Comparison of ENCODE assay signal across 9 mouse cellular contexts in the genomic region with DNA sequence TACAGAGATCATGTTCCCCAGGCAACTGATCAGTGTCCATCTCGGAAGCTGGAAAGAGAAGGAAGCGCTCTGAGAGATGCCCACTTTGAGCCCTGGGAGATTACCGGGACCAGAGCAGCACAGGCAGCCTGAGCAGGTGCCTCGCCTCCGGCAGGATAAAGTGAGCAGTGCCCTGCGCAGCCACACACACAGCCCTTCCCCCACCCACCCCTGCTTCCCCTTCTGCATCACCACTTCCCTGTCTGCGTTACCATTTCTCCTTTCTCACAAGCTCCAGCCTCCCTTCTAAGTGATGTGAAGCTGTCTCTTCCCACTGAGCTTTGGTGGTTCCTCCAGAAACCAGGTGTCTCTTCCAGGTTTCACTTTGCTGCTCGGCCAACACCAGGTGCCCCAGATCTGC. TPM values are rescaled to one million over a fixed set of nuclear protein-coding genes. Genes with fewer than 3 reads are reported as not detected.
DNase-seq lines count a peak whose midpoint lies in the region; ATAC-seq and TF ChIP-seq lines count a peak whose summit lies in the region.
"Had no signal": no experiment of that assay in that cellular context is flagged by ENCODE, and none has a peak within 500 bp of the region (broad histone marks: within the 10 kb centered on the region; RNA-seq: fewer than 3 reads in every experiment).

No protein-coding gene starts in this region.

- no peaks in the 10 kb centered on the region for H3K36me3 ChIP-seq in limb, embryonic 12.5 days
- H3K36me3 ChIP-seq in limb, embryonic 10.5 days: no peaks in the 10 kb centered on the region
- no peaks in the 10 kb centered on the region for H3K36me3 ChIP-seq in macrophage (ENCODE audit: inconsistent target)

- no peak overlapping the region for H3K4me3 ChIP-seq in limb, embryonic 12.5 days (replicated peaks)
- no peak overlapping the region; the same call in 1 of the 2 replicates for H3K4me3 ChIP-seq in limb, embryonic 10.5 days
- no peak overlapping the region for H3K4me3 ChIP-seq in macrophage (ENCODE audit: inconsistent target)

- no peak for TF ChIP-seq CTCF in brain, embryonic 14.5 days (IDR thresholded peaks at IDR 0.05; ENCODE audit: borderline replicate concordance, extremely low read depth, insufficient read depth, insufficient read length)

- H3K4me2 ChIP-seq in limb, embryonic 12.5 days: peak overlapping the region; percentile 15; the same call in 1 of the 2 replicates

- ATAC-seq in CD4-positive, CD25-positive, alpha-beta regulatory T cell, adult 4 months: no peak
- no peak for ATAC-seq in limb, embryonic 12.5 days (ENCODE audit: insufficient number of reproducible peaks, insufficient read depth, low FRiP score, low TSS enrichment, low read depth)
- ATAC-seq in activated CD4-positive, CD25-positive, alpha-beta regulatory T cell, adult 4 months: no peak

- 55% methylated on average over 8 of the region's 8 CpGs for WGBS in limb, embryonic 12.5 days
- 55% methylated on average over 8 of the region's 8 CpGs for WGBS in limb, embryonic 10.5 days
- 3% methylated on average over 8 of the region's 8 CpGs for WGBS in macrophage (ENCODE audit: missing documents)

- H3K4me1 ChIP-seq in limb, embryonic 12.5 days (replicated peaks): peaks cover 18% of the 10 kb centered on the region
- peaks cover 27% of the 10 kb centered on the region for H3K4me1 ChIP-seq in limb, embryonic 10.5 days

- peak; percentile 30 for DNase-seq in CD4-positive, CD25-positive, alpha-beta regulatory T cell, adult 2 months (ENCODE audit: low read depth, low spot score)
- no peak for DNase-seq in limb, embryonic 10.5 days (ENCODE audit: low spot score)
- DNase-seq in brain, embryonic 14.5 days (ENCODE audit: low read depth): peak; percentile 18
- DNase-seq in left cerebral cortex, postnatal 25 days (ENCODE audit: low spot score in 2 of 2): no peak
- DNase-seq: kidney, postnatal 4 days had no signal

- no peak overlapping the region for H3K9ac ChIP-seq in limb, embryonic 12.5 days (replicated peaks)

- no peaks in the 10 kb centered on the region for H3K9me3 ChIP-seq in limb, embryonic 12.5 days
- no peaks in the 10 kb centered on the region for H3K9me3 ChIP-seq in limb, embryonic 10.5 days (replicated peaks)

- peaks cover 4% of the 10 kb centered on the region; the same call in 1 of the 2 replicates for H3K27me3 ChIP-seq in limb, embryonic 12.5 days
- H3K27me3 ChIP-seq in limb, embryonic 10.5 days (ENCODE audit: low read depth, poor library complexity, severe bottlenecking): no peaks in the 10 kb centered on the region

- intact Hi-C loops in left cerebral cortex, postnatal 25 days (cut with DNase I): no loop called here

- H3K27ac ChIP-seq in limb, embryonic 12.5 days: no peak overlapping the region
- no peak overlapping the region for H3K27ac ChIP-seq in limb, embryonic 10.5 days
- H3K27ac ChIP-seq in macrophage: 0 out of 2 replicates have a peak overlapping the region, but pooled peaks have one; percentile 12

- H3K79me2 ChIP-seq in macrophage (ENCODE audit: inconsistent target): no peaks in the 10 kb centered on the region

- TF ChIP-seq POLR2A in brain, embryonic 14.5 days (IDR thresholded peaks at IDR 0.05; ENCODE audit: borderline replicate concordance, extremely low read depth, insufficient read depth, insufficient read length, poor library complexity, severe bottlenecking): no peak

RNA-seq across cellular contexts. Expression of gene Notch4, which starts 2.9 kb away (rescaled TPM):
- polyA plus RNA-seq in CD4-positive, CD25-positive, alpha-beta regulatory T cell, adult 4 months (2017; shearing (Covaris generic)): 1 to 10 TPM in 1 of 2 experiments, under 1 TPM in 1; 0.09 to 1.1 TPM
- polyA plus RNA-seq in limb, embryonic 12.5 days (2016; fragmentation: Nextera tagmentation; extraction: Ambion mirVana): 4.9 and 6.3 TPM in 2 replicates
- 6.4 and 8.2 TPM in 2 replicates for polyA plus RNA-seq in limb, embryonic 10.5 days (2016; fragmentation: Nextera tagmentation; extraction: Ambion mirVana)
- 13.5 and 15.6 TPM in 2 replicates for polyA plus RNA-seq in brain, embryonic 14.5 days (2012; rRNA removed)
- total RNA-seq in macrophage (2018; cell fraction: chromatin; rRNA removed): 1 to 10 TPM in 1 of 26 experiments, under 1 TPM in 18, not detected in 7; 0.08 to 1.7 (median 0.17) TPM
- total RNA-seq in macrophage (2018; cell fraction: cytosol; rRNA removed): under 1 TPM in 22 of 26 experiments, not detected in 4; under 0.01 to 0.28 (median 0.07) TPM
- total RNA-seq in macrophage (2018; cell fraction: nucleus; rRNA removed): 1 to 10 TPM in 3 of 26 experiments, under 1 TPM in 20, not detected in 3; 0.06 to 1.5 (median 0.37) TPM
- polyA plus RNA-seq in macrophage (2018): 0.08 to 0.30 TPM (median 0.11 TPM) in 3 replicates
- 10 to 100 TPM; 10.9 to 11.9 TPM for total RNA-seq in left cerebral cortex, postnatal 25 days (2021)
- under 1 TPM; 0.52 to 0.58 TPM for polyA plus RNA-seq in activated CD4-positive, CD25-positive, alpha-beta regulatory T cell, adult 4 months (2017; shearing (Covaris generic))

RNA-seq across cellular contexts. Expression of gene Gpsm3, which starts 28.4 kb away (rescaled TPM):
- polyA plus RNA-seq in CD4-positive, CD25-positive, alpha-beta regulatory T cell, adult 4 months (2017; shearing (Covaris generic)): 100 to 1,000 TPM; 227 to 344 TPM
- 2.6 and 3.8 TPM in 2 replicates for polyA plus RNA-seq in limb, embryonic 12.5 days (2016; fragmentation: Nextera tagmentation; extraction: Ambion mirVana)
- polyA plus RNA-seq in limb, embryonic 10.5 days (2016; fragmentation: Nextera tagmentation; extraction: Ambion mirVana): 4.8 and 10.5 TPM in 2 replicates
- 2.0 and 3.0 TPM in 2 replicates for polyA plus RNA-seq in brain, embryonic 14.5 days (2012; rRNA removed)
- total RNA-seq in macrophage (2018; cell fraction: chromatin; rRNA removed): 10 to 100 TPM in 22 of 26 experiments, 1 to 10 TPM in 4; 4.8 to 81.2 (median 28.1) TPM
- 100 to 1,000 TPM; 107 to 228 (median 174) TPM for total RNA-seq in macrophage (2018; cell fraction: cytosol; rRNA removed)
- 100 to 1,000 TPM in 5 of 26 experiments, 10 to 100 TPM in 21; 22.6 to 150 (median 71.5) TPM for total RNA-seq in macrophage (2018; cell fraction: nucleus; rRNA removed)
- 124 to 167 TPM (median 152 TPM) in 3 replicates for polyA plus RNA-seq in macrophage (2018)
- 1 to 10 TPM; 1.9 to 2.9 TPM for total RNA-seq in left cerebral cortex, postnatal 25 days (2021)
- 100 to 1,000 TPM; 213 to 307 TPM for polyA plus RNA-seq in activated CD4-positive, CD25-positive, alpha-beta regulatory T cell, adult 4 months (2017; shearing (Covaris generic))

RNA-seq across cellular contexts. Expression of gene Pbx2, which starts 29.9 kb away (rescaled TPM):
- polyA plus RNA-seq in CD4-positive, CD25-positive, alpha-beta regulatory T cell, adult 4 months (2017; shearing (Covaris generic)): 10 to 100 TPM in 1 of 2 experiments, 1 to 10 TPM in 1; 7.7 to 12.6 TPM
- polyA plus RNA-seq in limb, embryonic 12.5 days (2016; fragmentation: Nextera tagmentation; extraction: Ambion mirVana): 24.6 and 26.6 TPM in 2 replicates
- 19.9 and 22.5 TPM in 2 replicates for polyA plus RNA-seq in limb, embryonic 10.5 days (2016; fragmentation: Nextera tagmentation; extraction: Ambion mirVana)
- 107 and 115 TPM in 2 replicates for polyA plus RNA-seq in brain, embryonic 14.5 days (2012; rRNA removed)
- 100 to 1,000 TPM in 3 of 26 experiments, 10 to 100 TPM in 23; 13.4 to 110 (median 51.5) TPM for total RNA-seq in macrophage (2018; cell fraction: chromatin; rRNA removed)
- 10 to 100 TPM; 23.9 to 61.8 (median 51.4) TPM for total RNA-seq in macrophage (2018; cell fraction: cytosol; rRNA removed)
- total RNA-seq in macrophage (2018; cell fraction: nucleus; rRNA removed): 10 to 100 TPM; 18.6 to 84.5 (median 38.1) TPM
- 44.7 to 64.2 TPM (median 45.7 TPM) in 3 replicates for polyA plus RNA-seq in macrophage (2018)
- total RNA-seq in left cerebral cortex, postnatal 25 days (2021): 10 to 100 TPM; 52.7 to 56.1 TPM
- polyA plus RNA-seq in activated CD4-positive, CD25-positive, alpha-beta regulatory T cell, adult 4 months (2017; shearing (Covaris generic)): 10 to 100 TPM in 1 of 2 experiments, 1 to 10 TPM in 1; 8.5 to 10.2 TPM

RNA-seq across cellular contexts. Expression of gene Ager, which starts 36.5 kb away (rescaled TPM):
- polyA plus RNA-seq in CD4-positive, CD25-positive, alpha-beta regulatory T cell, adult 4 months (2017; shearing (Covaris generic)): 1 to 10 TPM; 4.0 to 4.5 TPM
- polyA plus RNA-seq in limb, embryonic 12.5 days (2016; fragmentation: Nextera tagmentation; extraction: Ambion mirVana): 2.8 and 3.5 TPM in 2 replicates
- polyA plus RNA-seq in limb, embryonic 10.5 days (2016; fragmentation: Nextera tagmentation; extraction: Ambion mirVana): 2.6 and 3.6 TPM in 2 replicates
- 5.1 and 9.0 TPM in 2 replicates for polyA plus RNA-seq in brain, embryonic 14.5 days (2012; rRNA removed)
- 10 to 100 TPM in 5 of 26 experiments, 1 to 10 TPM in 20, under 1 TPM in 1; 0.71 to 15.6 (median 6.0) TPM for total RNA-seq in macrophage (2018; cell fraction: chromatin; rRNA removed)
- total RNA-seq in macrophage (2018; cell fraction: cytosol; rRNA removed): under 1 TPM in 14 of 26 experiments, not detected in 12; 0.11 to 0.44 (median 0.22) TPM
- 1 to 10 TPM in 22 of 26 experiments, under 1 TPM in 4; 0.72 to 9.9 (median 2.8) TPM for total RNA-seq in macrophage (2018; cell fraction: nucleus; rRNA removed)
- polyA plus RNA-seq in macrophage (2018): 0.22 to 0.38 TPM (median 0.27 TPM) in 3 replicates
- under 1 TPM; 0.55 to 0.71 TPM for total RNA-seq in left cerebral cortex, postnatal 25 days (2021)
- 1 to 10 TPM; 2.5 to 5.4 TPM for polyA plus RNA-seq in activated CD4-positive, CD25-positive, alpha-beta regulatory T cell, adult 4 months (2017; shearing (Covaris generic))

RNA-seq across cellular contexts. Expression of gene Rnf5, which starts 42.3 kb away (rescaled TPM):
- 10 to 100 TPM; 68.0 to 75.0 TPM for polyA plus RNA-seq in CD4-positive, CD25-positive, alpha-beta regulatory T cell, adult 4 months (2017; shearing (Covaris generic))
- polyA plus RNA-seq in limb, embryonic 12.5 days (2016; fragmentation: Nextera tagmentation; extraction: Ambion mirVana): 143 and 145 TPM in 2 replicates
- 149 and 162 TPM in 2 replicates for polyA plus RNA-seq in limb, embryonic 10.5 days (2016; fragmentation: Nextera tagmentation; extraction: Ambion mirVana)
- polyA plus RNA-seq in brain, embryonic 14.5 days (2012; rRNA removed): 189 and 227 TPM in 2 replicates
- total RNA-seq in macrophage (2018; cell fraction: chromatin; rRNA removed): 10 to 100 TPM in 14 of 26 experiments, 1 to 10 TPM in 12; 1.4 to 22.9 (median 11.5) TPM
- 10 to 100 TPM; 35.2 to 53.0 (median 44.0) TPM for total RNA-seq in macrophage (2018; cell fraction: cytosol; rRNA removed)
- total RNA-seq in macrophage (2018; cell fraction: nucleus; rRNA removed): 10 to 100 TPM in 22 of 26 experiments, 1 to 10 TPM in 4; 8.7 to 49.5 (median 22.8) TPM
- polyA plus RNA-seq in macrophage (2018): 45.1 to 50.3 TPM (median 47.5 TPM) in 3 replicates
- total RNA-seq in left cerebral cortex, postnatal 25 days (2021): 10 to 100 TPM; 71.4 to 76.3 TPM
- 10 to 100 TPM; 49.0 to 56.9 TPM for polyA plus RNA-seq in activated CD4-positive, CD25-positive, alpha-beta regulatory T cell, adult 4 months (2017; shearing (Covaris generic))

Comparison
In these comparisons a context has a peak if more than half of its experiments do, and no peak if none do; other contexts are left out.
1. DNase-seq: peak in CD4-positive, CD25-positive, alpha-beta regulatory T cell, adult 2 months (single experiment) and brain, embryonic 14.5 days (single experiment); none in limb, embryonic 10.5 days (single experiment) and left cerebral cortex, postnatal 25 days (0 of 2).
2. RNA of gene Gpsm3, which starts 28.4 kb away (polyA plus RNA-seq): 227 to 344 TPM in CD4-positive, CD25-positive, alpha-beta regulatory T cell, adult 4 months, 213 to 307 TPM in activated CD4-positive, CD25-positive, alpha-beta regulatory T cell, adult 4 months and 124 to 167 TPM in macrophage; 4.8 to 10.5 TPM in limb, embryonic 10.5 days, 2.0 to 3.0 TPM in brain, embryonic 14.5 days and 2.6 to 3.8 TPM in limb, embryonic 12.5 days; every median in the first group is over 10 times any median in the second.